11 mouse cellular contexts compared by ENCODE assay signal in the genomic region with DNA sequence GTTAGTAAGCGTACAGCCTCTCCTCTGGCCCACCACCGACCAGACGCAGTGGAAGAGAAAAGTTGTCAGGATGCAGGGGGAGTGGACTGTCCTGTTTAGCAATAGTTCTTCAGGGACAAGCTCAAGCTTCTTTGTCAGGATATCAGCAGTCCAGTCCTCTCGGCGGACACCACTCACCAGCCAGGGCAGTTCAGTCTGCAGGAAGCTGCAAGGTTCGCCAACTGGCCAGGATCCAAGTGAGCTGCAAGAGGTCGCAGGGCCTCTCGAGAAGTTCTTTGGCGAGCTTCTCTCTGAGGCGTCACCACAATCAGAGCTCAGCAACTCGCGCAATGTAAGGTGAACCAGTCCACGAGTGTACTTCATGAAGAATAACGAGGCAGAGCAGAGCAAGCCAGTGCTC. TPM values are rescaled to one million over a fixed set of nuclear protein-coding genes. Genes with fewer than 3 reads are reported as not detected.
DNase-seq lines count a peak whose midpoint lies in the region; ATAC-seq and TF ChIP-seq lines count a peak whose summit lies in the region.
"Had no signal": no experiment of that assay in that cellular context is flagged by ENCODE, and none has a peak within 500 bp of the region (broad histone marks: within the 10 kb centered on the region; RNA-seq: fewer than 3 reads in every experiment).

No protein-coding gene starts in this region.

- H3K4me3 ChIP-seq in midbrain, postnatal 0 days (ENCODE audit: low read depth, low read length): no peak overlapping the region
- H3K4me3 ChIP-seq in midbrain, embryonic 16.5 days (ENCODE audit: low read depth, low read length): no peak overlapping the region
- H3K4me3 ChIP-seq in kidney, embryonic 16.5 days (ENCODE audit: low read length): no peak overlapping the region
- H3K4me3 ChIP-seq in stomach, embryonic 15.5 days (replicated peaks): no peak overlapping the region
- no peak overlapping the region for H3K4me3 ChIP-seq in forebrain, embryonic 16.5 days (replicated peaks; ENCODE audit: low read length)
- H3K4me3 ChIP-seq: neural tube, embryonic 12.5 days had no signal

- no peak overlapping the region for H3K27ac ChIP-seq in midbrain, postnatal 0 days (ENCODE audit: low read depth, low read length)
- H3K27ac ChIP-seq in midbrain, embryonic 16.5 days (ENCODE audit: low read length): no peak overlapping the region
- 0 out of 2 replicates have a peak overlapping the region, but pooled peaks have one; percentile 13 for H3K27ac ChIP-seq in kidney, embryonic 16.5 days (ENCODE audit: low read length)
- H3K27ac ChIP-seq in stomach, embryonic 15.5 days: peak overlapping the region; percentile 22; the same call in 1 of the 2 replicates
- H3K27ac ChIP-seq in forebrain, embryonic 16.5 days (ENCODE audit: low read length): no peak overlapping the region
- H3K27ac ChIP-seq: neural tube, embryonic 12.5 days had no signal

- WGBS in midbrain, postnatal 0 days: 81% methylated on average over 14 of the region's 14 CpGs
- 80% methylated on average over 14 of the region's 14 CpGs for WGBS in midbrain, embryonic 16.5 days
- 51% methylated on average over 14 of the region's 14 CpGs for WGBS in kidney, embryonic 16.5 days
- WGBS in stomach, embryonic 15.5 days: 60% methylated on average over 14 of the region's 14 CpGs
- WGBS in forebrain, embryonic 16.5 days: 68% methylated on average over 14 of the region's 14 CpGs

- intact Hi-C loops in gastrocnemius, postnatal 14 days (cut with DNase I; ENCODE audit: low total_unique reads): no loop called here

- H3K9ac ChIP-seq in midbrain, postnatal 0 days (replicated peaks; ENCODE audit: low read length, poor library complexity, severe bottlenecking): no peak overlapping the region
- no peak overlapping the region for H3K9ac ChIP-seq in midbrain, embryonic 16.5 days (ENCODE audit: low read depth, low read length)
- no peak overlapping the region for H3K9ac ChIP-seq in kidney, embryonic 16.5 days (replicated peaks; ENCODE audit: low read length)
- H3K9ac ChIP-seq in stomach, embryonic 15.5 days: no peak overlapping the region
- H3K9ac ChIP-seq in forebrain, embryonic 16.5 days (replicated peaks; ENCODE audit: low read depth, low read length): no peak overlapping the region
- H3K9ac ChIP-seq: neural tube, embryonic 12.5 days had no signal

- no peaks in the 10 kb centered on the region for H3K9me3 ChIP-seq in midbrain, postnatal 0 days (ENCODE audit: low read length)
- no peaks in the 10 kb centered on the region for H3K9me3 ChIP-seq in midbrain, embryonic 16.5 days (replicated peaks; ENCODE audit: control insufficient read depth, low read length, poor library complexity, severe bottlenecking)
- no peaks in the 10 kb centered on the region for H3K9me3 ChIP-seq in kidney, embryonic 16.5 days (ENCODE audit: low read length)
- no peaks in the 10 kb centered on the region for H3K9me3 ChIP-seq in stomach, embryonic 15.5 days
- no peaks in the 10 kb centered on the region for H3K9me3 ChIP-seq in forebrain, embryonic 16.5 days (ENCODE audit: control insufficient read depth, low read length)
- H3K9me3 ChIP-seq: neural tube, embryonic 12.5 days had no signal

- no peaks in the 10 kb centered on the region for H3K36me3 ChIP-seq in midbrain, postnatal 0 days (ENCODE audit: insufficient read depth, low read length)
- no peaks in the 10 kb centered on the region for H3K36me3 ChIP-seq in midbrain, embryonic 16.5 days (ENCODE audit: control insufficient read depth, insufficient read depth, low read length)
- H3K36me3 ChIP-seq in kidney, embryonic 16.5 days (ENCODE audit: insufficient read depth, low read length): no peaks in the 10 kb centered on the region
- no peaks in the 10 kb centered on the region for H3K36me3 ChIP-seq in stomach, embryonic 15.5 days
- H3K36me3 ChIP-seq in forebrain, embryonic 16.5 days (ENCODE audit: control insufficient read depth, insufficient read depth): no peaks in the 10 kb centered on the region
- H3K36me3 ChIP-seq: neural tube, embryonic 12.5 days had no signal

- H3K27me3 ChIP-seq in midbrain, postnatal 0 days (ENCODE audit: insufficient read depth, low read length): no peaks in the 10 kb centered on the region
- H3K27me3 ChIP-seq in midbrain, embryonic 16.5 days (ENCODE audit: control insufficient read depth, insufficient read depth, low read depth, low read length): no peaks in the 10 kb centered on the region
- no peaks in the 10 kb centered on the region for H3K27me3 ChIP-seq in kidney, embryonic 16.5 days (ENCODE audit: insufficient read depth, low read length)
- H3K27me3 ChIP-seq in stomach, embryonic 15.5 days (replicated peaks): no peaks in the 10 kb centered on the region
- H3K27me3 ChIP-seq in forebrain, embryonic 16.5 days (replicated peaks; ENCODE audit: control insufficient read depth, insufficient read depth, low read length): no peaks in the 10 kb centered on the region
- H3K27me3 ChIP-seq: neural tube, embryonic 12.5 days had no signal

- no peaks in the 10 kb centered on the region for H3K4me1 ChIP-seq in midbrain, postnatal 0 days (ENCODE audit: insufficient read depth, low read length)
- H3K4me1 ChIP-seq in midbrain, embryonic 16.5 days (ENCODE audit: control insufficient read depth, insufficient read depth, low read length): no peaks in the 10 kb centered on the region
- H3K4me1 ChIP-seq in kidney, embryonic 16.5 days (ENCODE audit: insufficient read depth, low read length): 0 out of 2 replicates have a peak, but pooled peaks cover 4% of the 10 kb centered on the region
- H3K4me1 ChIP-seq in stomach, embryonic 15.5 days: 0 out of 2 replicates have a peak, but pooled peaks cover 6% of the 10 kb centered on the region
- no peaks in the 10 kb centered on the region for H3K4me1 ChIP-seq in forebrain, embryonic 16.5 days (replicated peaks; ENCODE audit: control insufficient read depth, insufficient read depth, low read length)
- H3K4me1 ChIP-seq: neural tube, embryonic 12.5 days had no signal

- no peak for TF ChIP-seq CTCF in midbrain, postnatal 0 days (IDR thresholded peaks at IDR 0.05)

- peak; percentile 35 for DNase-seq in midbrain, postnatal 0 days (ENCODE audit: low spot score)
- DNase-seq in gastrocnemius, postnatal 14 days: peak; percentile 78
- no peak for DNase-seq in embryo, embryonic 10.5 days (ENCODE audit: low spot score)
- no peak for DNase-seq in retina, postnatal 1 day
- DNase-seq: layer of hippocampus, postnatal 36 days; thymus, postnatal 36 days had no signal

- no peak overlapping the region for H3K4me2 ChIP-seq in midbrain, postnatal 0 days (ENCODE audit: low read depth, low read length, poor library complexity, severe bottlenecking)
- no peak overlapping the region for H3K4me2 ChIP-seq in midbrain, embryonic 16.5 days (ENCODE audit: low read length)
- no peak overlapping the region for H3K4me2 ChIP-seq in kidney, embryonic 16.5 days (replicated peaks; ENCODE audit: low read depth, low read length)
- H3K4me2 ChIP-seq in stomach, embryonic 15.5 days: no peak overlapping the region
- no peak overlapping the region for H3K4me2 ChIP-seq in forebrain, embryonic 16.5 days (ENCODE audit: low read length)
- H3K4me2 ChIP-seq: neural tube, embryonic 12.5 days had no signal

- ATAC-seq in midbrain, postnatal 0 days (ENCODE audit: low FRiP score): no peak
- no peak for ATAC-seq in midbrain, embryonic 16.5 days
- ATAC-seq in kidney, embryonic 16.5 days (ENCODE audit: low FRiP score, low TSS enrichment): 0 out of 2 replicates have a peak, but pooled peaks have one; percentile 12
- ATAC-seq in stomach, embryonic 15.5 days (ENCODE audit: insufficient read depth, low FRiP score, low read depth): no peak
- ATAC-seq in forebrain, embryonic 16.5 days: no peak

RNA-seq across cellular contexts. Expression of a gene that starts 21.4 kb away (rescaled TPM):
- total RNA-seq in midbrain, postnatal 0 days (2014; rRNA removed): 16.1 and 19.4 TPM in 2 replicates
- 6.6 and 6.7 TPM in 2 replicates for polyA plus RNA-seq in midbrain, postnatal 0 days (2015; fragmentation: Nextera tagmentation; extraction: Ambion mirVana)
- 13.8 and 15.9 TPM in 2 replicates for polyA plus RNA-seq in midbrain, embryonic 16.5 days (2015; fragmentation: Nextera tagmentation; extraction: Ambion mirVana)
- 1 to 10 TPM; 1.6 to 2.6 TPM for total RNA-seq in gastrocnemius, postnatal 14 days (2021)
- 19.9 and 20.1 TPM in 2 replicates for polyA plus RNA-seq in kidney, embryonic 16.5 days (2015; fragmentation: Nextera tagmentation; extraction: Ambion mirVana)
- 13.3 and 14.9 TPM in 2 replicates for polyA plus RNA-seq in stomach, embryonic 15.5 days (2015; fragmentation: Nextera tagmentation; extraction: Ambion mirVana)
- polyA plus RNA-seq in forebrain, embryonic 16.5 days (2015; fragmentation: Nextera tagmentation; extraction: Ambion mirVana): 17.5 and 19.1 TPM in 2 replicates

RNA-seq across cellular contexts. Expression of a gene that starts 34.4 kb away (rescaled TPM):
- total RNA-seq in midbrain, postnatal 0 days (2014; rRNA removed): 57.3 and 82.4 TPM in 2 replicates
- 3.9 and 5.3 TPM in 2 replicates for polyA plus RNA-seq in midbrain, postnatal 0 days (2015; fragmentation: Nextera tagmentation; extraction: Ambion mirVana)
- 2.9 and 3.7 TPM in 2 replicates for polyA plus RNA-seq in midbrain, embryonic 16.5 days (2015; fragmentation: Nextera tagmentation; extraction: Ambion mirVana)
- total RNA-seq in gastrocnemius, postnatal 14 days (2021): 10 to 100 TPM; 24.7 to 27.9 TPM
- 7.4 and 9.5 TPM in 2 replicates for polyA plus RNA-seq in kidney, embryonic 16.5 days (2015; fragmentation: Nextera tagmentation; extraction: Ambion mirVana)
- 4.6 and 5.7 TPM in 2 replicates for polyA plus RNA-seq in stomach, embryonic 15.5 days (2015; fragmentation: Nextera tagmentation; extraction: Ambion mirVana)
- 2.2 and 2.7 TPM in 2 replicates for polyA plus RNA-seq in forebrain, embryonic 16.5 days (2015; fragmentation: Nextera tagmentation; extraction: Ambion mirVana)

RNA-seq across cellular contexts. Expression of a gene that starts 53.4 kb away (rescaled TPM):
- 77.0 and 90.3 TPM in 2 replicates for total RNA-seq in midbrain, postnatal 0 days (2014; rRNA removed)
- 3.6 and 6.1 TPM in 2 replicates for polyA plus RNA-seq in midbrain, postnatal 0 days (2015; fragmentation: Nextera tagmentation; extraction: Ambion mirVana)
- polyA plus RNA-seq in midbrain, embryonic 16.5 days (2015; fragmentation: Nextera tagmentation; extraction: Ambion mirVana): 4.3 and 4.6 TPM in 2 replicates
- total RNA-seq in gastrocnemius, postnatal 14 days (2021): 1 to 10 TPM; 5.8 to 6.1 TPM
- polyA plus RNA-seq in kidney, embryonic 16.5 days (2015; fragmentation: Nextera tagmentation; extraction: Ambion mirVana): 1.1 and 2.2 TPM in 2 replicates
- 2.0 and 2.2 TPM in 2 replicates for polyA plus RNA-seq in stomach, embryonic 15.5 days (2015; fragmentation: Nextera tagmentation; extraction: Ambion mirVana)
- polyA plus RNA-seq in forebrain, embryonic 16.5 days (2015; fragmentation: Nextera tagmentation; extraction: Ambion mirVana): 5.4 and 5.8 TPM in 2 replicates

RNA-seq across cellular contexts. Expression of a gene that starts 55.0 kb away (rescaled TPM):
- 49.6 and 55.6 TPM in 2 replicates for total RNA-seq in midbrain, postnatal 0 days (2014; rRNA removed)
- 136 and 143 TPM in 2 replicates for polyA plus RNA-seq in midbrain, postnatal 0 days (2015; fragmentation: Nextera tagmentation; extraction: Ambion mirVana)
- polyA plus RNA-seq in midbrain, embryonic 16.5 days (2015; fragmentation: Nextera tagmentation; extraction: Ambion mirVana): 130 TPM in 2 replicates
- total RNA-seq in gastrocnemius, postnatal 14 days (2021): 100 to 1,000 TPM in 1 of 2 experiments, 10 to 100 TPM in 1; 87.0 to 102 TPM
- polyA plus RNA-seq in kidney, embryonic 16.5 days (2015; fragmentation: Nextera tagmentation; extraction: Ambion mirVana): 187 and 203 TPM in 2 replicates
- polyA plus RNA-seq in stomach, embryonic 15.5 days (2015; fragmentation: Nextera tagmentation; extraction: Ambion mirVana): 179 and 191 TPM in 2 replicates
- polyA plus RNA-seq in forebrain, embryonic 16.5 days (2015; fragmentation: Nextera tagmentation; extraction: Ambion mirVana): 137 and 138 TPM in 2 replicates

Comparison
In these comparisons a context has a peak if more than half of its experiments do, and no peak if none do; other contexts are left out.
1. DNase-seq: peak in midbrain, postnatal 0 days (single experiment) and gastrocnemius, postnatal 14 days (single experiment); none in embryo, embryonic 10.5 days (single experiment) and retina, postnatal 1 day (single experiment).
2. H3K27ac ChIP-seq: peak in kidney, embryonic 16.5 days (single experiment) and stomach, embryonic 15.5 days (single experiment); none in midbrain, postnatal 0 days (single experiment), midbrain, embryonic 16.5 days (single experiment) and forebrain, embryonic 16.5 days (single experiment).